Mouse (Mus musculus): ENCODE measurements at regions not wholly inside any gene's neighbourhood (a gene's known extent, or its start where the extent isn't known, plus 50 kb on each side); places are given as distances from the start of the nearest gene placed in this dataset.

DNA sequence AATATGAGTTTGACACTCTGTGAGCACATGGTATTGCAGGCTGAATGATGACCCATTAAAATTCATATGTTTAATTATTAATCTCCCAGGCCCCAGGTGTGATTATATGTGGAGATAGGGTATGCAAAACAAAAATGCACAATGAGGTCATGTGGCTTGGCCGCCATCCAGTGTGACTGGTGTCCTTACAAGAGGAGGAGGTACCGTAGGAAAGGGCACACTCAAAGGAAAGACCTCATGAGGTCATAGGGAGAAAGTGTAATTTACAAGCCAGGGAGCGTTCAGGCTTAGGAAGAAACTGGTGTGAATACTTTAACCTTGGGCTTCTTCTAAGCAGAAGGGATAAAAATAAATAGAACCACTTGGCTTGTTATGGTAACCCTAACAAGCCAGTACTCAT is 140.0 kb upstream of the Tars start:
- TF ChIP-seq CTCF (IDR thresholded peaks at IDR 0.05; ENCODE audit: borderline replicate concordance, insufficient read depth, low read length) (no peak), POLR2A (IDR thresholded peaks at IDR 0.05; ENCODE audit: low read depth, low read length) (no peak)
